Mouse (Mus musculus): ENCODE results near the gene Zfp786.

GRCm38 (mm10) chr6:47842337-47842736 is 11.7 kb upstream of the Zfp786 start:
- TF ChIP-seq CTCF (IDR thresholded peaks at IDR 0.05 in 2 of 3, conservative IDR thresholded peaks at IDR 0.05 in 1 of 3; ENCODE audit: control insufficient read depth in 1 of 3, insufficient read depth in 1 of 3, low read depth in 2 of 3, low read length in 3 of 3, poor library complexity in 1 of 3, severe bottlenecking in 1 of 3) (no peak), MAFK (IDR thresholded peaks at IDR 0.05; ENCODE audit: borderline replicate concordance, low read depth, low read length) (no peak), MXI1 (IDR thresholded peaks at IDR 0.05; ENCODE audit: low read depth, low read length) (peak; percentile 29; the same call in 1 of the 2 replicates), ZNF384 (IDR thresholded peaks at IDR 0.05; ENCODE audit: low read depth, low read length) (no peak)

All from MEL (cell line).